Mouse (Mus musculus) retina, postnatal 7 days (tissue): ENCODE measurements around the gene Papss1.

ENCODE experiments used
- DNase-seq: peaks from one replicate; pipeline ENCODE4 v3.0.0-alpha.2; 2012; ENCODE audit warnings: low read depth, low spot score

Papss1 gene

DNA sequence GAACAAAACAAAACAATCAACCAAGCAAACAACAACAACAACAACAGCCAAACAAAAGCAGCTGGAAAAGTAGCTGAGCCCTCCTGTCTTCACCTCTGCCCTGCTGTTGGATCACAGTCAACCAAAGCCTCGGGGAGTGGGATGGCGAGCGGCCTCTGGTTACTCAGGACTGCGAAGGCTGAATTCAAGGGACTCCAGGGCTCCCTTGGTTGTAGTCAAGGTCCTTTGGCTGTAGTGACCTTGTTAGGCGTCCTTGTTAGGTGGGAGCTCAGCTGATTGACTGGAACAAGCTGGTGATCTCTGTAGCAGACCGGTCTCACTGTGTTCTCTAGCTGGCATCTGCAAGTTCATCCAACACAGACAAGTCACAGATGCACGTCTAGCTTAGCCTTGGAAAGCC is 16.5 kb downstream of the Papss1 start:
- DNase-seq, result no peak

DNA sequence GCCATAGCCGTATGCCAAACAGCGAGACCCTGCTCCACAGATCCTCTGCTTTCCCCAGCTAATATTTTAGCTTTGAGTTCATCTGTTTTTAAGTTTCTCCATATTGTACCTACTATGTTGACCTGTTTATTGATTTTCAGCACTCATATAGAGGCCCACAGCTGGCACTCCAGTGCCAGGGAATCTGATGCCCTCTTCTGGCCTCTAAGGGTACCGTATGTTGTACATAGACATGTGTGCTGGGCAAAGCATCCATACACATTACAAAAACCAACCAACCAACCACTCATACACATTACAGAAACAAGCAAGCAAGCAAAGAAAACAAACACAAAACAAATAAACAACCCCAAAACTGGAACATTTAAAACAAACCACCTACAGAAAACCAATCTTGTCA is 22.2 kb downstream of the Papss1 start:
- DNase-seq, result no peak

DNA sequence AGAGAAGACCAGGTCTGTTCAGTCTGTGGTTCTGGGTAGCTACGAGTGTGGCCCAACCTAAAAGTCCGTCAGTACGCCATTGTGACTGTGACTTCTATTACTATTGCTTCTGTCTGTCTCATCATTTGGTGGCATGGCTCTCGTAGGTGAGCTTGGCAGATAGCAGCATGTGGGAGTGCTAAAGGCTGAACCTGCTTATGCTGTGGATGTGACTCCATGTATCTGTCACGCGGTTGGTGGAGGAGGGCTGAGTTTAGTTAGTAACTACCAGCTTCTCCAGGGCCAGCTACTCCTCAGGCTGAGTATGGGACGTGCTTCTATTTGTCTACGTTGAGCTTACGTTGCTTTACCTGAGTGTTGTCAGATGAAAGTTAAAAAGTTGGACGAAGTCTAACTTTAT is 23.4 kb downstream of the Papss1 start:
- DNase-seq, result no peak

DNA sequence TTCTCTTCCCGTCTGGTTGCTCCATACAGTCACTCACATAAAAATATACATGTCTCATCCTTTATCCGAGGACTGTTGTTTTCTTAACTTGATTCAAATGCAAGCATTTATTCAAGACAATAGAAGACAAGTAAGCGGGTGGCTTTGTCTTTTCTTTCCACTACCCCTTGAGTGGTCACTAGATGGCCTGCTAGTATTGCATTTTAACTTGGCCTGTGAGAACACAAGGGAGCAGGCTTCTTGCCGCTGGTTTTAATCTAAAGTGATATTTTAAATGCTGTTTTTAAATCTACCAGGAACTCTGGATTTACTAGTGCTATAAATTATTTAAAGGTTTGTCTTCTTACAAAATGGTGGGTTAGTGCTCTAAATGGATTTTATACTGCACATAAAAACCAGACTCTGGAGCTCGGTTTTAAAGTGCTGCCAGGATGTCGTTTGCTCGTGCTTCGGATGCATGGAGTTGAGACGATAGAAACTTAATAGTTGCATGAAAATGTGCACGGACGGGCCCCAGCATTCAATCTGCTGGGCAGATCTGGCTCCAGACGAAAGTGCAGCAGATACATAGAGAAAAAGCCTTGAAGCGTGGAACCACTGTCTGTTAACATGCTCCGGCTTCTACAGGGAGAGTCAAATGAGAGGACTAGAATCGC is 28.7 kb downstream of the Papss1 start:
- DNase-seq, result no peak

DNA sequence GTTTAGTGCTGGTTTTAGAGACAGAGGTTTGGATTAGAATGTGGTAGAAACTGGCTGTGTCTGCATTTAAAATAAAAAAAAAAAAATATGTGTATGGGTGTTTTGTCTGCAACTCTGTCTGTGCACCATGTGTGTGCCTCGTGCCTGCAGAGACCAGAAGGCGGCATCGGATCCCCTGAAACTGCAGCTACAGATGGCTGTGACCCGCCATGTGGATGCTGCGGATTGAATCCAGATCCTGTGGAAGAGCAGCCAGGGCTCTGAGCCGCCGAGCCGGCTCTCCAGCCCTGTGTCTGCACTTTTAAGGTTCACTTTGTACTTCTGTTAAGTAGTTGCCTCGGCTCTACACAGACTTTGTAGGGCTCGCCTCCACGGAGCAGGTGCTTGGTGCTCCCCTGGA is 29.8 kb downstream of the Papss1 start:
- no peak for DNase-seq

DNA sequence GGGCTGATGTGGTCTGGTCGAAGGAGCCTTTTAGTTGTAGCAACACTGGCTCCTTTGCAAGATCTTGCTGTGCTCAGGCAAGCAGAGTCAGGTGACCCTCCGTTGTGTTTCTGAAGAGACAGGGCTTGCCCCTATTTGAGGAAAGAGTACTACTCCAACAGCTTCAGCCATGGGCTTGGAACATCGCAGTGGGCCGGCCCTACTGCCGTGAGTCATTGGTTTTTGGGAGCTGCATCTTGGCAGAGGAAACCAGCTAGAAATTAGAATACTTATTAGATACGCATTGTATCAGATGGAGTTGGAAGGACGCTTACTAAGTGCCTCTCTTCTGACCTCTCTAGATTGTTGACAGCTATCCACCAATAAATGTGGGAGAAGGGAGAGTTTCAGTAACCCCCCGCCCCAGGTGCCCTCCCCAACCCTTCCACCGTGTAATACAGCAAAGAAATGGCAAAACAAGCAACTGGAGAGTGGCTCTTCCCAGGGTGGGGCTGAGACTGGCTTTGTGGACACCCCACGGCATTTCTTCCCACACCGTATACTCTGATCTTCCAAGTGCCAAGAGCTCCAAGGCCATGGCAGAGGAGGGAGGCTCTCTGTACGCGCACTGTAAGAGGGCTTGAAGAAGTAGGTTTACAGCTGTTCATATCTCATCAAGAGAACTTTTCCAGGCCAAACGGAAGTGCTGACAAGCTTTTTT is 31.1 kb downstream of the Papss1 start:
- DNase-seq, result no peak

DNA sequence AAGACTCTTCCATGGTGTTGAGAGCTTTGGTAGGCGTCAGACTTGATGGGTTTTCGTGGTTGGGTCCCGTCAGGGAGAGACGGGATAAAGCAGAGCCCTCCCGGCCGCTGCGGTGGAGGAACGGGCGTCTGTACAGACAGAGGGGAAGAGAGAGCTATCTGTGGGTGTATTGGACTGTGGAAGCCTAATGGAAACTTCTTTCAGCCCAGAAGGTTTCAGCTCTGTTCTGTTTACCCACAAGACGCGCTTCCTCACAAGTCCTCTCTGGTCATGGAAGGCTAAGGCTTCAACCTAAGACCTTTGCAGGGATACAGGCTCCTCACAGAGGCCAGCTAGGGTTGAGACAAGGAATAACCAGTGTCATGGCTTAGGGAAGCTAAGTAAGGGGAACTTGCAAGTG is 36.2 kb downstream of the Papss1 start:
- no peak for DNase-seq

DNA sequence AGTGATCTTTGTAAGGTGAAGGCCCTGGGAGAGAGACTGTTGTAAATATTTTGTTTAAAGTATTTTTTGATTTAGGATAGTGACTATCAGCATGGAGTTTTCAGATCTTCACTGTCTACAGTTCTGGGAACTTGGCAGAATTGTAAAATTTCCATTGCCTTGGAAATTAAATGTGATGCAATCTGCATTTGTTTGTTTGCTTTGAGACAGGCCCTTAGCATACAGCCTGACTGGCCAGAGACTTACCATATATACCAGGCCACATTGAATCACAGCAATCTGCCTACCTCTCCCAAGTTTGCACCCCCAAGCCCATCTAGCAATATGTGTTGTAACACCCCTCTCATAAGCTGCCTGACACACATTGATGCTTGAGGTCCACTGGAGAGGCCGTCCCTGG is 36.8 kb downstream of the Papss1 start:
- DNase-seq, result no peak

DNA sequence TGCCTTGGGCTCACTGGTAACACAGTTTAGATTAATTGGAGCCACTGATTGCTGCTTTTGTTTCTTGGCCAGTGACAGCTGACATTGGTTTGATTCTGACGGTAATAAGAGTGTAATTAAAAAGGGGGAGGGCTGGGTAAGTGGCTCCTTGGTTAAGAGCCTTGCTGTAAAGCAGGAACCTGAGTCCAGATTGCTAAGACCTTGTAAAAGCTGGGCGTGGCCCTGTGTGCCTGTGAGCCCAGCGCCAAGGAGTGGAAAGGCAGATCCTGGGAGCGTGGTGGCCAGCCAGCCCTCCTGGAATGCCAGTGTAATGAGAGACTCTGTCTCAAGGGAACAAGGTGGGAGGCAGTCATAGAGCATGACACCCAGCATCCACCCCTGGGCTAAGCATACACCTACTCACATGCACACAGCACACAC is 38.4 kb downstream of the Papss1 start:
- DNase-seq, result no peak

DNA sequence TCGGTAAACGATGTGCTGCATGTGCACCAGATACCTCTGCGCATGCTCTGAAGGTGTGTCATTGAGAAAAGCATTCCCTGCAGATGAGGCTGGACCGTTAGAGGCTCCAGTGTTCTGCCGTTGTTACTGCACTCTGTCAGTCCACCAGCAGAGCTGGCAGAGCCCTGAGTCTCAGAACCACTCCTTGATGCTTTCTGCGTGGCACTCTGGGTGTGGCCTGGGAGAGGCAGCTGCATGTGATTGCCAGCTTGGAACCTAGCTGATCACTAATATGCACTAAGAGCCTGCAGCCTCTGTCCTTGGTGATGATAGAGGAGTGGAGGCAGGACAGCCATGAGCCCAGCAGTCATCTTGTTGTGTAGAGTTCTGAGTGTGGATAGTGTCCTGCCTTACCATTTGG is 43.5 kb downstream of the Papss1 start:
- no peak for DNase-seq

DNA sequence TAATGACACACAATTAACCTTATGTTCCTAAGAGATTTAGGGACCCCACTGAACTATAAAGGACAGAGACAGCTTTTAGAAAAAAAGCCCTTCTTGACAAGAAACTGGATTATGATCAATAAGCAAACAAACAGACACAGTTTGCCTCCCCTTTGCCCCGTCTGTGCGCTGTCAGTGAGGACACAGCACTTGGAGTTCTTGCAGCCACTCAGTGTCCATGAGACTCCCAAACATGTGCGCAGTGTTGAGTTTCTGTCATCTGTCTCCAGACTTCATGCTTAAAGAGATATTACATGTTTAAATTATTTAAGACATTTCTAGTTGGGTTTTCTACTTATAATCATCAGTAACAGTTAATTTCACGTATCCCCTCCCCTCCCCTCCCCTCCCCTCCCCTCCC is 45.1 kb downstream of the Papss1 start:
- no peak for DNase-seq

DNA sequence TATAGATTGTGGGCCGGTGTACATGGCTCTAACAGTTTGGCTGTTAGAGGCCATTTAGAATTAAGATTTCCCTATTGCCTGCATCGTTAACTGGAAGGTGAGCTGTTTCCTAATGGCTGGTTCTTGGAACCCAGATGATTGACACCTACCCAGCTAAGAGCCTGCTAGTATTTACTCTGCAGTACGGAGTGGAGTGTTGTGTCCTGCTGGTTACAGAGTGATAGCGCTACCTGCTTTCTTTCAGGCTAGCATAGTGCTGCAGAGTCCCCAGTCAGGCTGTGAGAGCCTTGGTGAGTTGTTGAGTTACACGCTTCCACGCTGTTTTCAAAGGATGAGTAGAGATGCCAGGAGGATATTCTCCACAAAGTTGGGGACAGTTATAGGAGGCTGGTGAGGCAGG is 46.0 kb downstream of the Papss1 start:
- DNase-seq, result no peak

DNA sequence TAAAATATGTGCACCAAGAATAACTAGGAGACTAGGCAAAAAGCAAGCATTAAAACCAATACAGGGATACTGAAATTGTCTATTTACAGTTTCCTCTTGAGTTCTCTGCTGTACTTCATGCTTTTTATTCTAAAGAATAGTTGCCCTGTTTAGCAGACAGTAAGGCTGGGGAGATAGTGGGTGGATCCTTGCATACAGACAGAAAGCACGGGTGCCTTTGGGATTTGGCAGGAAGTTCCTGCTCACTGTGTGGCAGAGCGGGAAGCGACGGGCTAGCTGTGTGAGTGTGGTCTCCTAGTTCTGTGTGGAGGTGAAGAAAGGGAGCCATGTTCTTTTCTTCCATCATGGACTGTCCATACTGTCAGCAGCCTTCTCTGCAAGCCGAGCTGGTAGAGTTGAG is 48.3 kb downstream of the Papss1 start:
- DNase-seq, result no peak

DNA sequence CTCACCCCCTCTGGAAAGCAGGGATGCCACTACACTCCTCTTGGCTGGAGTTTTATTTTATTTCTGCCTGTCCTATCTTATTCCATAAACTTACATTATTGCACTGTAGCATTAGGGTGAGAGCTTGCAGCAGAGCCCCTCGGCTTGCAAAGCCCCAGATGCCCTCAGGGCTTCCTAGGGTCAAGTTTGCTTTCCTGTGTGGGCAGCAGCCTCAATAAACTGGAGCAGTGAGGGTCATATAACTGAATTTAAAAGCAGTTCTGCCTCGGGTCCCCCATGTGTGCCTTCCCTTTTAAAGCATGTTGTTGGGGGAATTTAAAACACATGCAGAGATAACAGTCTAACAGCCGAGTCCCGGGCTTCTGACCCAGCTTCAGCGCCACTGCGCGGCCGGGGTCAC is 49.5 kb downstream of the Papss1 start:
- DNase-seq, result no peak

DNA sequence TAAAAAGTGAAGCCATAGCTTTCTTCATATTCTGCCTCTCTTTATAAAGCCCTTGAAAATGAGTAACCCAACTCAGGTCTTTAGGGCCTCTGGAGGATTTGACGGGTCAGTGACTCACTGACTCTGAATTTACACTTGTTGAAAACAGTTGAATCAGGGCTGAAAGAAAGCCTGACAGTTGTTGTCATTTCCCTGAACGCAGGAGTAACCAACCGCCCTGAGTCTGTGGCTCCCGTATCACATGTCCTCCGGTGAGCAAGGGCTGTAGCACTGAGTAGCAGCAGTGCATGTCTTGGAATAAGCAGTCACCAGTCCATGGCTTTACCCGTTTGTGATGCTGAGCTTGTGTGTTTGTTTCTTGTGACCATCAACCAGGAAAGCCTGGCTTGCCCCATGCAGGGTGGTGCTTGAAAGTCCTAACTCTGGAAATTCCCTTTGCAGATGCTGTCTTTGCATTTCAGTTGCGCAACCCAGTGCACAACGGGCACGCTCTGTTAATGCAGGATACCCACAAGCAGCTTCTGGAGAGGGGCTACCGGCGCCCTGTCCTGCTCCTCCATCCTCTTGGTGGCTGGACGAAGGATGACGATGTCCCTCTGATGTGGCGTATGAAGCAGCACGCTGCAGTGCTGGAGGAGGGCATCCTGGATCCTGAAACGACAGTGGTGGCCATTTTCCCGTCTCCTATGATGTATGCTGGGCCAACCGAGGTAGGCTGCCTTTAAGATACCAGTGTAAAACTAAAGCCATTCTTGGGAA is 54.2 kb downstream of the Papss1 start:
- no peak for DNase-seq

DNA sequence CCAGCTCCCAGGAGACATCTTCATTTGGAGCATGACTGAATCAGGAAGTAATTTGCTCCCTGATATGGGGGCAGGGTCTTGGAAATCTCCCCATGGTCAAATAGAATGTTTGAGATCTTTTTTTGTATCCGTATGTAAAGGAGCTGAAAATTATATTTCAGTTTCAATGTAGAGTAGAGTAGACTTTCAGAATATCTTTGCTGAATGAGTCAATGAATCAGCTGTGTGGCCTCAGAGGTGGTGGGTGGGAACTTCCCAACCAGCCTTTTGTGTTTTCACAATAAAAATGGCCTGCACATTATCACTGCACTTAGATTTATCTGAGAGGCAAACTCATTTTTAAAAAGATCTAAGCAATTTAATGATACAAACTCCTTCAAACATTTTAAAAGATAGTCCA is 58.6 kb downstream of the Papss1 start:
- no peak for DNase-seq

DNA sequence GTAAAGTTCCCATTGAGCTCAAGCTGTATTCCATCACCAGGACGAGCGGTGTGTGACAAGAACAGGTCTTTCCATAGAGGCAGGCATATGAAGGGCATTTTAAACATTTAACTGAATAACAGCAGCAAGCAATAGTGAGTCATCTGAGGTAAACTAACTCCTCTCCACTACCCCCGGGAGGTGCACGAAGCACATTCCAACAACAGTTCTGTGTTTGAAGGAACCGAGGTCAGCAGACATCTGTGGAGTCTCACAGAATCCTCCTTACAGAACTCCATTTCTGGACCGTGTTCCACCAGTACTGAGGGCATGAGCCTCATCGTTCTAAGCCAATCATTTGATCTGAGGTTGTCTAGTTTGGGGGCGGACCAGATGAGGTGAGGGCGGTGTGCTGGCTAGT is 59.5 kb downstream of the Papss1 start:
- no peak for DNase-seq

DNA sequence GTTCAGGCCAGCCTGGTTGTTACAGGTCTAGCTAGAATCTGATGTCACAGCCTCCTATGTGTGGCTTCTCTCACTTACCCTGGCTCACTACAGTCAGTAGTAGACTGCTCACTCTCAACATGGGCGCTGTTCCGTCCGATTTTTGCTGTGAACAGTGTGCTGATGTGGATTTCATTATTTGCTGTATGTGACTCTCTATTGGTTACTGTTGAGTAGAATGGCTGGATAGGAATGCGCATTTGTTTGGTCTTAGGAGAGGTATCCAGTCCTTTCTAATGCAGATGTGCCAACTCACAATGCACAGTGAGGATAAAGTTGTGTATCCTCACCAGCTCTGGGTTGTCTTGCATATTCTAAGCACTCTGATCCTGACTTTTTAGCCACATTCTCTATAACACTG is 62.9 kb downstream of the Papss1 start:
- DNase-seq, result no peak

DNA sequence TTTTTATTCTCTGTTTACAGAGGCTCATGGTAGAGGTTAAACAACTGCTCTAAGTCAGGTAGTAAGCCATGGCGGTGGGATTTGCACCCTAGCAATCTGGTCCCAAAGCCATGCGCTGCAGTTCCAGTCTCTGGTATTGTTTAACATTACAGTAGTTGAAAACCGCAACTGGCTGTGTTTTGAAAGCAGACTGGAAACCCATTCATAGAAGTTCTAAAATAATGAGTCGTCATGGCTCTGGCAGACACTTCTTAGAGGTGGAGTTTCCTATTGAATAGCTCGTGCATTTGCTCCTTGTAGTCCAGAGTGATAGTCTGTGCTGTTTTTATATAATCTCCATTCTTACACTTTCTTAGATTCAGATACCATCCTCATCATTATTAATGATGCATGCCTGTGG is 63.7 kb downstream of the Papss1 start:
- DNase-seq, result no peak

DNA sequence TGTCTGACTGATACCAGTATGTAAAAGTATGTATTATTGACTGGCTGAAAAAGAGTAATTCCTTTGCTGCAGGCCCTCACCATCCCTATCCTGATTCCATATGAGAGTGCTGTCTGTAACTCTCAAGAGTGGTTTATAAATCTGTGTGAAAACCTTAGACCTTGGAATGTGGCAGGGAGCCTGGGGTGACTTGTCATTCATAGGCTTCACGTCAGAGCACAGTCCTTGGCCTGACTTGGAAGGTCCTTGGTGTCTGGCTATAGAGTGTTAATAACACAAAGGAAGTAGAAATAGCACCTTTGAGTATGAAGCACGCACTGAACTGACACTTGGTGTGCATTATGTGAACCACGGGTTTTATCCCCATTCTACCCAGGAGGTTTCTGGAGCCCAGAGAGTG is 64.4 kb downstream of the Papss1 start:
- DNase-seq, result no peak

DNA sequence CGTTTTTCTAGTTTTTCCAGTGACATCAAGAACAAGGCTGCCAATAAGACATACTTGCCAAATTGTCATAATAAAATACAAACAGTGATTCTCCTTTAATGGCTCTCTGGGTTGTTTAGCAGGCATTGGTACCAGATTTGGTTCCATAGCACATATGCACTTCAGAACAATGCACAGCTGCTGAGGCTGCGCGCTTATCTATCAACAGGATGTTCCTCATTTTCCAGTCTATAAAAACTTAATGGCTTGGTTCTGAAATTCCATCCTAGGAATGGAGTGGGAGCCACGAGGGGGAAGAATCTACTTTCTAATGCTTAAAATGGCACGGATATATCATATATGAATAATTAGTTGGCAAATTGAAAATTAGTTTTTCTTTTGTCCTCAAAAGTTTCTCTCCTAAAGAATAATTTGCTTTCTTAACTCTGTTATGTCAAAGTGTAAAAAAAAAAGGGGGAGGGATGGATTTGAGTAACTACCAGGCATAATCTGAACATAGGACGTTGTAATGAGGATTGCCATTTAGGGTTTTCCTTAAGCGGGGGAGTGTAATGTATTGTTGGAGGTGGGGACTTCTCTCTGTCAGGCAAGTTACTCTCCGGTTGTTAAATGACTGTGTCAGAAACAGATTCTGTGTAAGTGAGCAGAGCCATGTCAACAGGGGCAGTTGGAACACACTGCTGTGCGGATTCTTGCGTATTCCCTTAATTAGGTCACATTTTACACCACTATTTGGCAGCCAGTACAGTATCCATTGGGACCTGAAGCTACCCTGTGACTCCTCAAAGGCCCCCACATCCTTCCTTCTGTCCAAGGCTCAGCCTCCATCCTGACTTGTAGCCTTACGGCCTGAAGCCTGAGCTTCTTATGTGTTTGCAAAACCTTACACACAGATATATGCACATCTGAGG is 66.1 kb downstream of the Papss1 start:
- no peak for DNase-seq

DNA sequence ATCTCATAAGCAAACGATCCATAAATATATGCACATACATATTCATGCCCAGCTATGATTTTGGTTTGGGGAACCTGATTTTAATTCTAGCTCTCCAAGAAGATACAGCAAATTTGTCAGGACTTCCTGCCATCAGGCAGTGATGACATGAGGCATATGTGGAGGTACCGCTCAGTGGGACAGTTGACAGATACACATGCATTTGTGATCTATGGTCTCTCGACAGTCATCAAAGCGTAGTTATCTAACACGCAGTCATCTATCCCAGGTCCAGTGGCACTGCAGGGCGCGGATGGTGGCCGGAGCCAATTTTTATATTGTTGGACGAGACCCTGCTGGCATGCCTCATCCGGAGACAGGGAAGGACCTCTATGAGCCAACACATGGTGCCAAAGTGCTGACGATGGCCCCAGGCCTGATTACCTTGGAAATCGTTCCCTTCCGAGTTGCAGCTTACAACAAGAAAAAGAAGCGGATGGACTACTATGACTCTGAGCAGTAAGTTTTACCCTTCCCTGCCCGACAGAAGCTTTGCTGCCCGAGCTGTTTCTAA is 66.8 kb downstream of the Papss1 start:
- DNase-seq, result no peak
